Mouse (Mus musculus) midbrain, embryonic 12.5 days (tissue): Measurements from ENCODE around the gene Ube2g2. TPM values are rescaled to one million over a fixed set of nuclear protein-coding genes. Genes with fewer than 3 reads are reported as not detected.

Experiments used
- ATAC-seq: fragments of 200-750 bp; cut with Nextera tagmentation; 2 replicates; pipeline ENCODE4 v1.8.0; 2017; ENCODE audit warnings: low read depth, moderate TSS enrichment, moderate library complexity; ENCODE audit not compliant: low FRiP score
- H3K27ac ChIP-seq: fragments of 300-500 bp; sonication (generic); replicated peaks from 2 replicates; pipeline ENCODE4 v1.5.1; 2016; ENCODE audit warnings: mild to moderate bottlenecking
- H3K27me3 ChIP-seq: fragments of 300-500 bp; sonication (generic); 2 replicates; pipeline ENCODE4 v1.6.1; 2016; ENCODE audit warnings: mild to moderate bottlenecking
- H3K36me3 ChIP-seq: fragments of 300-500 bp; sonication (generic); 2 replicates; pipeline ENCODE4 v1.6.1; 2016
- H3K4me1 ChIP-seq: fragments of 300-500 bp; sonication (generic); 2 replicates; pipeline ENCODE4 v1.6.1; 2016
- H3K4me2 ChIP-seq: fragments of 300-500 bp; sonication (generic); replicated peaks from 2 replicates; pipeline ENCODE4 v1.6.1; 2016; ENCODE audit warnings: mild to moderate bottlenecking, moderate library complexity
- H3K4me3 ChIP-seq: fragments of 300-500 bp; sonication (generic); 2 replicates; pipeline ENCODE4 v1.5.1; 2016; ENCODE audit warnings: mild to moderate bottlenecking
- H3K9ac ChIP-seq: fragments of 300-500 bp; sonication (generic); replicated peaks from 2 replicates; pipeline ENCODE4 v1.6.1; 2016; ENCODE audit warnings: mild to moderate bottlenecking, moderate library complexity
- H3K9me3 ChIP-seq: fragments of 300-500 bp; sonication (generic); 2 replicates; pipeline ENCODE4 v1.6.1; 2016; ENCODE audit warnings: mild to moderate bottlenecking
- WGBS: fragments of 180-500 bp; shearing (Covaris S2); methylation state at CpG from one replicate; pipeline ENCODE4 v1.1.7; 2016; 5-methylcytosine and 5-hydroxymethylcytosine counted together
- polyA plus RNA-seq: library from polyadenylated mRNA; unstranded; fragments of >200 nt; fragmentation: Nextera tagmentation; extraction: Ambion mirVana; gene quantifications from 2 replicates; pipeline ENCODE4 v1.2.1, GENCODE M21; 2016

The Ube2g2 gene
- polyA plus RNA-seq, 1 experiment from 2014 or later, result 84.2 TPM

- peaks cover 13% of the 10 kb centered on the region for H3K4me1 ChIP-seq
- no peak overlapping the region for H3K27ac ChIP-seq
- WGBS, result 89% methylated on average over 7 of the region's 7 CpGs
Measured at GRCm38 (mm10) chr10:77589117-77589516, 33.0 kb upstream of the Ube2g2 start.

DNA sequence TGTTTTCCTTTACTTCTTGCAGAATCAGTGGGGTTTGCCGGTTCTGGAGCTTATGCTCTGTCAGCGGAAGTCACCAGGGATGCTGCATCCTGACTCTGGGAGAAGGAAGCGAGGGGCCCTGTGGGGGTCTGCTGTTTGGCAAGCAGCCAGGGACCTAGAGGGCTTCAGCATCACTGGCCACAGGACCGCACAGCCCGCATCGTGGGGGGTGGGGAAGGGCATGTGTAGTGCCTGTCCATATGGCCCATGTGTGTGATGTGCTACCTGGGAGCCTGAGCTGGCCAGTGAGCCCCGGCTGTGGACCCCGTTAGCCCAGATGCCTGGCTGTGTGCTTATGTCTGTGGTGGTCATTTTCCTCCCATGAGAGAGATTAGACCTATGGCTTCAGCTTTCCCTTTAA is 32.3 kb upstream of the Ube2g2 start:
- Histone ChIP-seq H3K36me3 (peaks cover 56% of the 10 kb centered on the region), H3K4me3 (no peak overlapping the region), H3K9me3 (no peaks in the 10 kb centered on the region)

More at GRCm38 (mm10) chr10:77589117-77589516, 33.0 kb upstream of the Ube2g2 start:
- no peak for ATAC-seq
- H3K4me2 ChIP-seq, result no peak overlapping the region
- no peaks in the 10 kb centered on the region for H3K27me3 ChIP-seq
- H3K36me3 ChIP-seq, result peaks cover 50% of the 10 kb centered on the region
- no peak overlapping the region for H3K9ac ChIP-seq
- no peaks in the 10 kb centered on the region for H3K9me3 ChIP-seq
- H3K4me3 ChIP-seq, result no peak overlapping the region

DNA sequence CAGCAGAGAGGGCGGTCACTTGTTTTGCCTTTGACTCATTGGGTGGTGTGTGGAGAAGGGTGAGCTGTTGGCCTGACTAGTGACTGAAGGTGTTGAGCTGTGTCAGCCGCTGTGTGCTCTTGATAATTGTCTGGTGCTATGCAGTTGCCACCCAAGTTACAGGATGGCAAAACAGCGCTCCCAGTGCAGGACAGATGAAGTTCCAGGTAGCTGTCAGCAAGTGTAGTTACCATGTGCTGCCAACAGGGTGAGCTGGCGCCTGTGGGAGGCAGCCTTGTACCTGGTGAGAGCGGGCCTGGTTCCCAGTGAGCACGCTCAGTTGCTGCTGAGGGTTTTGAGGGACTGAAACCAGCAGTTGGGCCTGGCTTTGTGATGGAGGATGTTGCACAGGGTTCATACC is 31.3 kb upstream of the Ube2g2 start:
- H3K9ac ChIP-seq, result no peak overlapping the region
- H3K36me3 ChIP-seq, result peaks cover 67% of the 10 kb centered on the region
- no peak overlapping the region for H3K4me2 ChIP-seq
- 0 out of 2 replicates have a peak, but pooled peaks have one; percentile 60 for ATAC-seq
- no peaks in the 10 kb centered on the region for H3K9me3 ChIP-seq
- no peak overlapping the region for H3K27ac ChIP-seq
- H3K27me3 ChIP-seq, result no peaks in the 10 kb centered on the region; the same call in 1 of the 2 replicates
- peaks cover 13% of the 10 kb centered on the region for H3K4me1 ChIP-seq
- WGBS, result 40% methylated on average over 6 of the region's 6 CpGs
- no peak overlapping the region for H3K4me3 ChIP-seq

More for the DNA sequence above, 32.3 kb upstream of the Ube2g2 start:
- no peak for ATAC-seq
- H3K27me3 ChIP-seq, result no peaks in the 10 kb centered on the region
- no peak overlapping the region for H3K4me2 ChIP-seq
- H3K27ac ChIP-seq, result no peak overlapping the region
- no peak overlapping the region for H3K9ac ChIP-seq
- WGBS, result 84% methylated on average over 8 of the region's 8 CpGs
- peaks cover 13% of the 10 kb centered on the region for H3K4me1 ChIP-seq

GRCm38 (mm10) chr10:77591546-77591945 is 30.5 kb upstream of the Ube2g2 start:
- H3K4me3 ChIP-seq, result no peak overlapping the region
- WGBS, result 86% methylated on average over 6 of the region's 6 CpGs
- peaks cover 73% of the 10 kb centered on the region for H3K36me3 ChIP-seq
- no peak overlapping the region for H3K9ac ChIP-seq
- H3K4me2 ChIP-seq, result no peak overlapping the region
- ATAC-seq, result no peak
- no peaks in the 10 kb centered on the region; the same call in 1 of the 2 replicates for H3K27me3 ChIP-seq
- H3K4me1 ChIP-seq, result peaks cover 13% of the 10 kb centered on the region
- no peak overlapping the region for H3K27ac ChIP-seq
- no peaks in the 10 kb centered on the region for H3K9me3 ChIP-seq

DNA sequence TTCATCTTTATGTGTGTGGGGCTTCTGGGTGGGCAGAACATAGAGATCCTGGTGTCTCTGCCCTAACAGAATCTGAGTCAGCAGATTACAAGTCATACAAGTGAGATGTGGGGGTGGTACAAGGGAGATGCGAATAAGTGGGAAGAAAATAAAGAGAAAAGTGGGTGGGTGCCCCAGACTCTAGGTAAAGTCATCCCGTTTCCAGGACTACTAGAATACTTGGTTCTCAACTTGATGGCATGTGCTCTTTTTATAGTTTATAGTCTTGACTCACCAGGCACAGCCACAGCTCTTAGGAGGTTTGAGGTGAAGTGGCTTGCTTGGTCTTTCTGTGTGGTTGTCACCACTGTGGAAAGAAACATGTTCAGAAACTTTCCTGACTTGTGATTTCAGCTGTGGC is 26.0 kb upstream of the Ube2g2 start:
- WGBS, result 89% methylated on average over 2 of the region's 2 CpGs
- H3K9ac ChIP-seq, result no peak overlapping the region

DNA sequence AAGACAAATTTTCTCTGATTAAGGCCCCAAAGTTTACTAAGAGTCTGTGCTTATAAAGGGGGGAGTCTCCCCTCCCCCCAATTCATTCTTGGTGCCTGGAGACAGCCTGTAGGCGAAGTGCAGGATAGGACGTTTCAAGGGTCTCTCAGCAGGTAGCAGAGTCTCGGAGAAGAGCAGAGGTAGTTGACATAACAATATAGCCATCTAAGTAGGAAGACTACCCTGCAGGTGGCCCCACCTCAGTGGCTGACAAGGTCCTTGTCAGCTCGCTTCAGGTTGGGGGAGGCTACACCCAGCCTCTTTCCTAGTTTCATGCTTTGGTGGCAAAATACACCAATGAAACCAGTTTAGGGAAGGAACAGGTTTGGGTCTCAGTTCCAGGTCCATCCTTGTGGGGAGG is 19.1 kb upstream of the Ube2g2 start:
- H3K4me3 ChIP-seq, result no peak overlapping the region
- H3K36me3 ChIP-seq, result peaks cover 14% of the 10 kb centered on the region
- H3K9ac ChIP-seq, result no peak overlapping the region
- 67% methylated on average over 4 of the region's 4 CpGs for WGBS
- H3K9me3 ChIP-seq, result peaks cover 4% of the 10 kb centered on the region; the same call in 1 of the 2 replicates
- H3K4me1 ChIP-seq, result peaks cover 18% of the 10 kb centered on the region
- H3K27me3 ChIP-seq, result no peaks in the 10 kb centered on the region
- no peak for ATAC-seq
- no peak overlapping the region for H3K27ac ChIP-seq
- no peak overlapping the region for H3K4me2 ChIP-seq

More for the DNA sequence above, 26.0 kb upstream of the Ube2g2 start:
- Histone ChIP-seq H3K4me2 (no peak overlapping the region), H3K27ac (no peak overlapping the region), H3K4me1 (no peaks in the 10 kb centered on the region), H3K27me3 (no peaks in the 10 kb centered on the region; the same call in 1 of the 2 replicates), H3K4me3 (no peak overlapping the region), H3K9me3 (no peaks in the 10 kb centered on the region), H3K36me3 (peaks cover 64% of the 10 kb centered on the region)
- no peak for ATAC-seq

GRCm38 (mm10) chr10:77604111-77604510 is 18.0 kb upstream of the Ube2g2 start:
- WGBS, result 90% methylated on average over 6 of the region's 6 CpGs
- Histone ChIP-seq H3K9me3 (peaks cover 4% of the 10 kb centered on the region; the same call in 1 of the 2 replicates), H3K4me2 (no peak overlapping the region), H3K27ac (no peak overlapping the region), H3K36me3 (0 out of 2 replicates have a peak, but pooled peaks cover 4% of the 10 kb centered on the region), H3K4me1 (peaks cover 19% of the 10 kb centered on the region), H3K4me3 (no peak overlapping the region), H3K27me3 (no peaks in the 10 kb centered on the region), H3K9ac (no peak overlapping the region)
- ATAC-seq, result no peak

DNA sequence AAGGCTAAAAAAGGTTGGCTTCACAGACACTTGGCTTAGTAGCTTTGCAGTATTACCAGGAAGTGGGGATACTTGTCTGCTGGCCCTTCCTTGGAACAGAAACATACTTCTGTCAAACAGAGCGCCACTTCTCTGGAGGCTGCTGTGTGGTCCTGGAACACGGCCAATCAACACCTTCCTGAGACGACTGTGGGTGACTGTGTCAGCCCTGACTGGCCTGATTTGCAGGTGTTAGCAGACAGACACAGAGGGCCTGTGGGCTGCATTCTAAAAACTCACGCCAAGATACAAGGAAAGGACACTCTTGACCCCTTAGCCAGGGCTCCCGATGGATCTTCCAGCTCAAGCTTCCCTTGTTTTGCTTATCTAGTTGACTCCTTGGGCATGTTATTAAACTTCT is 17.1 kb upstream of the Ube2g2 start:
- no peak for ATAC-seq
- 93% methylated on average over 5 of the region's 5 CpGs for WGBS
- Histone ChIP-seq H3K4me2 (no peak overlapping the region), H3K4me1 (peaks cover 19% of the 10 kb centered on the region), H3K9ac (no peak overlapping the region), H3K27me3 (no peaks in the 10 kb centered on the region), H3K9me3 (peaks cover 4% of the 10 kb centered on the region; the same call in 1 of the 2 replicates), H3K27ac (0 out of 2 replicates have a peak overlapping the region, but pooled peaks have one; percentile 94), H3K4me3 (no peak overlapping the region), H3K36me3 (peaks cover 8% of the 10 kb centered on the region)

- Histone ChIP-seq H3K4me3 (peak overlapping the region; percentile 80), H3K9ac (peak overlapping the region; percentile 80), H3K36me3 (peaks cover 12% of the 10 kb centered on the region), H3K27ac (peak overlapping the region; percentile 94), H3K4me1 (peaks cover 20% of the 10 kb centered on the region), H3K9me3 (peaks cover 4% of the 10 kb centered on the region; the same call in 1 of the 2 replicates), H3K27me3 (no peaks in the 10 kb centered on the region), H3K4me2 (peak overlapping the region; percentile 85)
- no peak; the same call in 1 of the 2 replicates for ATAC-seq
- 50% methylated on average over 1 of the region's 1 CpGs for WGBS
Measured at GRCm38 (mm10) chr10:77605368-77605767, 16.7 kb upstream of the Ube2g2 start.

DNA sequence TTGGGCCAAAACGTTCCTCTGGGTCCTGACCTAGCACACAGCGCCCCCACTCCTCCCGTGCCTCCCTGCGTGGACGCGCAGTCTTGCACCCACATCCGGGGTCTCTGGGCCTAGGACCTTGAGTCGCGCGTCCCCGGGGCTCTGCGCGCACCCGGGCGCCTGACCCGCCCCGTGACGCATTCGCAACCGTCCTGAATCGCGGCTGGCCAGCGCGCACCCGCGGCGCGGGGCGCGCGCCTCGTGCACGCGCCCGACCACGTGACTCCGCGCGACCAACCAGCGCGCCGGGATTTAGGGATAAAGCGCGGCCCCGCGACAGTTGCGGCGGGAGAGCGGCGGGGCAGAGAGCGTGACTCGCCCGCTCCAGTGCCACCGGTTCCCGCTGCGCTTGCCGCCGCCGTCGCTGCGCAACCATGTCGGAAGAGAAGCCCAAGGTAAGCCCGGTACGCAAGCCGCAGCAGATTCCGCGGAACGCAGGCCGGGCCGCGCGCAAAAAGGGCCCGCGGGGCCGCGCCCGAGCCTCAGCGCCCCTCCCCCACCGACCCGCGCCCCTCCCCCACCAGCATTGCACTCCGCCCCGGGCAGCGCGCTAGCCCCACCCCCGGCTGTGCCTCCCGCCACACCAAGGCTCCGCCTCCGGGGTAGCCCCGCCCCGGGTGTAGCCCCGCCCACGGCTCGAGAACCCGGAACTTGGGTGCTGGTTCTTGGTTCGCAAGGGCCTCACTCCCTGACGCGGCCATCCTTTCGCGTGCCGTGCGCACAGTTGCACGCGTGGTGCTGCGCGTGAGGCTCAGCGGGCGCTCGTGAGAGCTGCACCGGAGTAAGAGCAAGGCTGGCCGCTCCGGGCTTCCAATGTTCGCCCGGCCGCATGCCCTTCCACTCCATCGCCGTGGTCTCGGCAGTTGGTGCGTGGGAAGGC is 15.9 kb upstream of the Ube2g2 start, which contains the start of the genes Sumo3 and Gm49325:
Gene Sumo3, plus strand, starts transcription at position 190 of the 919 bp plus-strand sequence.
Gene Gm49325, plus strand, starts transcription at position 290 of the 919 bp plus-strand sequence.
- WGBS, result 1% methylated on average over 104 of the region's 119 CpGs
- peak within 1 kb of the TSS; percentile 85 for H3K4me2 ChIP-seq
- H3K4me1 ChIP-seq, result peaks cover 22% of the 10 kb centered on the region
- H3K9me3 ChIP-seq, result peaks cover 4% of the 10 kb centered on the region; the same call in 1 of the 2 replicates
- peak within 1 kb of the TSS; percentile 80 for H3K4me3 ChIP-seq
- H3K27ac ChIP-seq, result peak within 1 kb of the TSS; percentile 94
- ATAC-seq, result peak; percentile 84
- H3K27me3 ChIP-seq, result no peaks in the 10 kb centered on the region
- H3K9ac ChIP-seq, result peak within 1 kb of the TSS; percentile 80
- peaks cover 20% of the 10 kb centered on the region for H3K36me3 ChIP-seq

- peak; percentile 38 for ATAC-seq
- Histone ChIP-seq H3K27ac (peak overlapping the region; percentile 94), H3K4me2 (peak overlapping the region; percentile 85), H3K9ac (peak overlapping the region; percentile 80), H3K36me3 (peaks cover 26% of the 10 kb centered on the region), H3K27me3 (no peaks in the 10 kb centered on the region), H3K4me1 (peaks cover 22% of the 10 kb centered on the region), H3K4me3 (peak overlapping the region; percentile 80), H3K9me3 (peaks cover 4% of the 10 kb centered on the region; the same call in 1 of the 2 replicates)
- 50% methylated on average over 7 of the region's 7 CpGs for WGBS
Measured at GRCm38 (mm10) chr10:77606855-77607254, 15.2 kb upstream of the Ube2g2 start.

DNA sequence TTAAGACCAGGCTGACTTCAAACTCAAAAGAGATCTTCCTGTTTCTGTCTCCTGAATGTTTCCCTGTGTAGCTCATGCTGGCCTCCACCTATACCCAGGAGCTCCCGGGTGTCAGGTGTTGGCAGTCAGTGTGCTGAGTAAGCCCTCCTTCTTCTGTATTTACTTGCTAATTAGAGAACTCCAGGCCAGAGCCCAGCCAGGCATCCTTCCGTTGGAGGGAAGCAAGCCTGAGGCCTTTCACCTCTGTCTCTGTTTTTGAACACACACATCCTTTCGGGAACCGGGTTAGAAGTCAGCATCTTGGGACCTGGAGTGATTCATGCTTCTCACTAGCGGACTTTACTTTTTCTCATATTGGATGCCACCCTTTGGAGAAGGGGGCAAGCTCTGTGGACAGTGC is 14.6 kb upstream of the Ube2g2 start:
- Histone ChIP-seq H3K9me3 (peaks cover 4% of the 10 kb centered on the region; the same call in 1 of the 2 replicates), H3K36me3 (peaks cover 32% of the 10 kb centered on the region), H3K9ac (peak overlapping the region; percentile 80; the same call in 1 of the 2 replicates), H3K27ac (no peak overlapping the region), H3K4me2 (peak overlapping the region; percentile 85), H3K27me3 (no peaks in the 10 kb centered on the region), H3K4me1 (peaks cover 22% of the 10 kb centered on the region), H3K4me3 (peak overlapping the region; percentile 80)
- WGBS, result 71% methylated on average over 5 of the region's 5 CpGs
- no peak for ATAC-seq
